Mouse (Mus musculus) heart, adult 2 months (tissue): ENCODE results near the gene Gm11596. TPM values are rescaled to one million over a fixed set of nuclear protein-coding genes. Genes with fewer than 3 reads are reported as not detected.
"Not testable (repeated sequence)": the region's sequence is repeated elsewhere in the genome, so short reads cannot be mapped to it uniquely, and the experiment has no call there.

Source experiments
- DNase-seq, 2 experiments: peaks; one replicate each; pipeline ENCODE4 v3.0.0; 2021
- H3K27ac ChIP-seq: fragments of 200-600 bp; 2 replicates; pipeline ENCODE4 v1.8.1; 2022
- H3K27me3 ChIP-seq: fragments of 200-500 bp; 2 replicates; pipeline ENCODE4 v1.6.1; 2012; ENCODE audit warnings: mild to moderate bottlenecking, low read length, inconsistent platforms, mixed read lengths; ENCODE audit not compliant: control insufficient read depth, insufficient read depth
- H3K36me3 ChIP-seq: fragments of 200-500 bp; 2 replicates; pipeline ENCODE4 v1.6.1; 2012; ENCODE audit warnings: low read length, inconsistent platforms; ENCODE audit not compliant: control insufficient read depth, insufficient read depth
- H3K4me1 ChIP-seq: fragments of 200-500 bp; 2 replicates; pipeline ENCODE4 v1.6.1; 2011; ENCODE audit warnings: low read length; ENCODE audit not compliant: control insufficient read depth, insufficient read depth
- H3K4me3 ChIP-seq: fragments of 200-600 bp; 2 replicates; pipeline ENCODE4 v1.8.1; 2022
- H3K79me2 ChIP-seq: fragments of 200-500 bp; replicated peaks from 2 replicates; pipeline ENCODE4 v1.6.1; 2012; ENCODE audit warnings: mild to moderate bottlenecking, inconsistent platforms, low read length, moderate library complexity, mixed read lengths; ENCODE audit not compliant: control insufficient read depth, insufficient read depth
- H3K9ac ChIP-seq: fragments of 200-500 bp; 2 replicates; pipeline ENCODE4 v1.6.1; 2012; ENCODE audit warnings: low read depth, mild to moderate bottlenecking, control low read depth, inconsistent platforms, low read length, mixed read lengths
- CTCF ChIP-seq: fragments of 200-600 bp; IDR thresholded peaks from 2 replicates; pipeline ENCODE4 v1.8.1; 2022; ENCODE audit warnings: antibody characterized with exemption, mild to moderate bottlenecking, moderate library complexity
- EP300 ChIP-seq: fragments of 200-500 bp; IDR thresholded peaks from 2 replicates; pipeline ENCODE4 v1.6.1; 2011; ENCODE audit warnings: low read depth, low read length, control low read depth; ENCODE audit not compliant: insufficient read depth
- POLR2A ChIP-seq: fragments of 200-500 bp; IDR thresholded peaks from 2 replicates; pipeline ENCODE4 v1.6.1; 2011; ENCODE audit warnings: mild to moderate bottlenecking, low read depth, low read length, control low read depth; ENCODE audit not compliant: insufficient read depth
- WGBS: fragments of 180-500 bp; shearing (Covaris S2); methylation state at CpG from one replicate; pipeline ENCODE4 v1.1.7; 2018; 5-methylcytosine and 5-hydroxymethylcytosine counted together
- intact Hi-C: fragments of 180-260 bp; cut with DNase I; formaldehyde crosslinking; loops from one replicate; pipeline ENCODE4 v1.15.1; 2025
- polyA plus RNA-seq: library from polyadenylated mRNA; depleted of rRNA; stranded (reverse); fragments of >200 nt; gene quantifications from 2 replicates; pipeline ENCODE4 v1.2.3, GENCODE M21; 2012; rRNA removed
- total RNA-seq, 2 experiments: library from RNA; stranded (reverse); gene quantifications; 2 replicates each; pipeline ENCODE4 v1.2.3; 2021

The Gm11596 gene
- total and polyA plus RNA-seq, 3 experiments: not detected

DNA sequence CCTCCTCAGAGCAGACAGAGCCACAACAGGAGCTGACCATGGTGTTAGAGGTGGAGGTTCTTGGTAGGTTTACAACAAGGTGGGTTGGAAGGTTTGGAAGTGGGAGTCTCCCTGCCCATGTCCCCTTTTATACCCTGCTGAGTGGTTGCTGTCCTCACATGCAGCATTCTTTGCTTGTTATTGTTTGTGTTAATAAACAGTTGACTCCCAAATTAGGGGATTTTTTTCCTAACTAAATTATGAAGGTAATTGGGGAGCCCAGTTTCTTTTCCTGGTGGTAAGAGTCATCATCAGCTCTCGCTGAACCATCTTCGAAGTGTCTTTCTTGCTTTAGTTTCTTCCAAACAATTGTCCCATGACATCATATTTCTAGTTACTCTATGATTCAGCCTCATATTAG lies 12.7 kb downstream of the Gm11596 start, which contains the start of gene Krtap4-8:
TSS of gene Krtap4-8 (minus strand) at position 101 of the 400 bp plus-strand sequence.
- no peak for TF ChIP-seq EP300
- no peak for TF ChIP-seq POLR2A
- TF ChIP-seq CTCF: no peak
- Histone ChIP-seq H3K4me3 (no peak within 1 kb of the TSS), H3K36me3 (no peaks in the 10 kb centered on the region), H3K4me1 (no peaks in the 10 kb centered on the region), H3K27me3 (no peaks in the 10 kb centered on the region), H3K27ac (no peak within 1 kb of the TSS), H3K9ac (no peak within 1 kb of the TSS), H3K79me2 (no peaks in the 10 kb centered on the region)
- no peak for DNase-seq
- intact Hi-C loops: no loop called here
- 93% methylated on average over 2 of the region's 2 CpGs for WGBS

DNA sequence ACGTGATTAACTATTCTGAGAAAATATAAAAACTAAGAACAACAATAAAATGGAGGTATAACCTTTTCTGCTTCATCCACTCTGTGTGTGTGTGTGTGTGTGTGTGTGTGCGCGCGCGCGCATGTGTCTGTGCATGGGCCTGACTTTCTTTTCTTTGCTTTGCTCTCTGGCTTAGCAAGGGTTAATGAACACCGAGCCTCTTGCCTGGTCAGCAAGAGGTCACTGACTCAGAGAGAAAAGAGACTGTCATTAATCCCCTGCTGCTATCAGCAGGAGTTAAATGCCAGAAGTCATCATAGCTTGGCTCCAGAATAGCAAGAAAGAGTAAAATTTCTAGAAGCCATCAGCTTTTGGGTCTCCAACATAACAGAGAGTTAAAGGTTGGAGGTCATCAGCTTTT lies 14.9 kb downstream of the Gm11596 start:
- Histone ChIP-seq H3K79me2 (no peaks in the 10 kb centered on the region), H3K4me3 (no peak overlapping the region), H3K9ac (no peak overlapping the region), H3K27me3 (no peaks in the 10 kb centered on the region), H3K4me1 (no peaks in the 10 kb centered on the region), H3K36me3 (no peaks in the 10 kb centered on the region), H3K27ac (no peak overlapping the region)
- intact Hi-C loops: no loop called here
- no peak for DNase-seq
- WGBS: 70% methylated on average over 7 of the region's 7 CpGs
- TF ChIP-seq EP300: no peak
- no peak for TF ChIP-seq POLR2A
- TF ChIP-seq CTCF: no peak

DNA sequence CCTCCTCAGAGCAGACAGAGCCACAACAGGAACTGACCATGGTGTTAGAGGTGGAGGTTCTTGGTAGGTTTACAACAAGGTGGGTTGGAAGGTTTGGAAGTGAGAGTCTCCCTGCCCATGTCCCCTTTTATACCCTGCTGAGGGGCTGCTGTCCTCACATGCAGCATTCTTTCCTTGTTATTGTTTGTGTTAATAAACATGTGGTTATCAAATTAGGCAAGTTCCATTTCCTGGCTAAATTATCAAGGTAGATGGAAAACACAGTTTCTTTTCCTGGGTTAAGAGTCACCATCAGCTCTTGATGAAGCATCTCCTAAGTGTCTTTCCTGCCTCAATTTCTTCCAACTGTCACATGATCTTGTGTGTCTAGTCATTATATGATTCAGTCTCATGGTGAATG lies 20.5 kb downstream of the Gm11596 start, which contains the start of gene Gm11595:
TSS of gene Gm11595 (minus strand) at position 101 of the 400 bp plus-strand sequence.
- intact Hi-C loops, H3K79me2 ChIP-seq, H3K27ac ChIP-seq, H3K36me3 ChIP-seq, H3K4me3 ChIP-seq, H3K27me3 ChIP-seq, H3K4me1 ChIP-seq, H3K9ac ChIP-seq, DNase-seq: not testable (repeated sequence)

DNA sequence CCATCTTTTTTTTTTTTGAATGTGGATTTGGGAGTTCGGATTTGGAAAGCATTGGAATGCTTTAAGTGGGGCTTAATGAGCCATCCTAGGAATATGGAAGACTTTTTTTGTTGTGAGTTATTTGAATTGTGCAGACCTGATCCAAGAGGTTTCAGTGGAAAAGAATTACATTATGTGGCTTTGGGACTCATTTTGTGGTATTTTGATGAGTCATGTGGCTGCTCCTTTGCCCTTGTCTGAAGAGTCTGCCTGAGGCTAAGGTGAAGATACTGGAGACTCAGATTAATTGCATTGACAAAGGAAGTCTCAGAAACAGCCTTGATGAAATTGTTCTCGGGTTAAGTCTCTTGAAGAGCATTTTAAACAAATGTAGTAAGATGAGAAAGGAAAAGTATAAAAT lies 24.9 kb downstream of the Gm11596 start:
- H3K27ac ChIP-seq: no peak overlapping the region
- TF ChIP-seq POLR2A (no peak), EP300 (no peak), CTCF (no peak)
- no peaks in the 10 kb centered on the region; the same call in 1 of the 2 replicates for H3K27me3 ChIP-seq
- 54% methylated on average over 2 of the region's 2 CpGs for WGBS
- no peak for DNase-seq
- no peaks in the 10 kb centered on the region for H3K36me3 ChIP-seq
- no peak overlapping the region for H3K4me3 ChIP-seq
- H3K79me2 ChIP-seq: no peaks in the 10 kb centered on the region
- intact Hi-C loops: no loop called here
- no peaks in the 10 kb centered on the region for H3K4me1 ChIP-seq
- no peak overlapping the region for H3K9ac ChIP-seq

DNA sequence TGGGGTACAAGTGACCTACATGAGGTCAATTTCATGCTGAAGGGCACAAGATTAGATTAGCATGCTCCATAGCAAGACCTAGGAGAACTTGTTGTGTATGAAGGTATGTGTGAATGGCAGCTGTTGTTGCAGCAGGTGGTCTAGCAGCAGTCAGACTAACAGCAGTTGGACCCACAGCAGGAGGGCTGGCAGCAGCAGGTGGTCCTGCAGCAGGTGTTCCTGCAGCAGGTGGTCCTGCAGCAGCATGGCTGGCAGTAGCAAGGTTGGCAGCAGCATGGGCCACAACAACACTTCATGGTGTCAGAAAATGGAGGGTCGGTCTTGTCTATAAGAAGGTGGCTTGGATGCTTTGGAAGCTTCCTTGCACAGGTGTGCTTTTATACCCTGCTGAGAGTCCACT lies 34.4 kb downstream of the Gm11596 start:
- no peaks in the 10 kb centered on the region for H3K36me3 ChIP-seq
- H3K79me2 ChIP-seq: no peaks in the 10 kb centered on the region
- H3K9ac ChIP-seq: no peak overlapping the region
- 68% methylated on average over 1 of the region's 1 CpGs for WGBS
- TF ChIP-seq CTCF (no peak), EP300 (no peak), POLR2A (no peak)
- H3K27me3 ChIP-seq: no peaks in the 10 kb centered on the region; the same call in 1 of the 2 replicates
- no peak overlapping the region for H3K4me3 ChIP-seq
- intact Hi-C loops: no loop called here
- no peak overlapping the region for H3K27ac ChIP-seq
- no peaks in the 10 kb centered on the region for H3K4me1 ChIP-seq
- DNase-seq: no peak

DNA sequence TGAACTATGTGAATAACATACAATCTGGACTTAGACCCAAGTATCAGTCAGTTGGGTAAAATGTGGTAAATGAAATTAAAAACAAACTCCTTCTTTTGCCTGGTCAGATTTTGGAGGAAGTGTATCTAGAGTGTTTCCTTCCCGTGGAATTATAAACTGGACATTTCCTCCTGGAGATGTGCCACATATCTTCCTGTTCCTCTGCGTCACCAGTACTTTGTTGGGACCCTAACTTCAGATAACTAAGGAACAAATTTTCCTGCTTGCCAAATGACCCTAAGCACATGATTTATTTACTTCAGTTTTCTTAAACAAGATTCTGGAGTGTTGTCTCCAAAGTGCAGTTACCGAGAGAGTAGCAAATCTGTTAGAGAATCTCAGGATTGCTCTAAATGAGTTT lies 49.3 kb downstream of the Gm11596 start:
- Histone ChIP-seq H3K27me3 (no peaks in the 10 kb centered on the region; the same call in 1 of the 2 replicates), H3K4me3 (no peak overlapping the region), H3K79me2 (no peaks in the 10 kb centered on the region), H3K36me3 (no peaks in the 10 kb centered on the region), H3K4me1 (no peaks in the 10 kb centered on the region), H3K9ac (no peak overlapping the region), H3K27ac (no peak overlapping the region)
- 39% methylated on average over 3 of the region's 3 CpGs for WGBS
- intact Hi-C loops: no loop called here
- TF ChIP-seq POLR2A (no peak), EP300 (no peak), CTCF (no peak)
- no peak for DNase-seq

Other genes with a start within 250 kb of the Gm11596 start
Only the 30 nearest of the 43 such genes appear.
- gene Gm11938, start 190.2 kb downstream of the Gm11596 start, total RNA-seq: not detected
- gene Gm11938, start 190.2 kb downstream of the Gm11596 start, polyA plus RNA-seq: not detected in 2 replicates
- gene Gm11937, start 183.3 kb downstream of the Gm11596 start, total RNA-seq: not detected
- not detected in 2 replicates for gene Gm11937, start 183.3 kb downstream of the Gm11596 start, polyA plus RNA-seq
- gene Krtap2-4, start 178.6 kb downstream of the Gm11596 start, total RNA-seq: not detected
- gene Krtap2-4, start 178.6 kb downstream of the Gm11596 start, polyA plus RNA-seq: not detected in 2 replicates
- gene Gm11562, start 173.0 kb downstream of the Gm11596 start, total RNA-seq: not detected
- not detected in 2 replicates for gene Gm11562, start 173.0 kb downstream of the Gm11596 start, polyA plus RNA-seq
- not detected for gene Krtap4-1, start 165.2 kb downstream of the Gm11596 start, total RNA-seq
- gene Krtap4-1, start 165.2 kb downstream of the Gm11596 start, polyA plus RNA-seq: not detected in 2 replicates
- gene Krtap4-2, start 158.4 kb downstream of the Gm11596 start, total RNA-seq: not detected
- gene Krtap4-2, start 158.4 kb downstream of the Gm11596 start, polyA plus RNA-seq: not detected in 2 replicates
- not detected for gene Krtap4-7, start 149.4 kb downstream of the Gm11596 start, total RNA-seq
- not detected in 2 replicates for gene Krtap4-7, start 149.4 kb downstream of the Gm11596 start, polyA plus RNA-seq
- not detected for gene Gm11555, start 143.2 kb downstream of the Gm11596 start, total RNA-seq
- gene Gm11555, start 143.2 kb downstream of the Gm11596 start, polyA plus RNA-seq: not detected in 2 replicates
- not detected for gene Gm11563, start 134.5 kb downstream of the Gm11596 start, total RNA-seq
- not detected in 2 replicates for gene Gm11563, start 134.5 kb downstream of the Gm11596 start, polyA plus RNA-seq
- gene Krtap4-6, start 127.5 kb downstream of the Gm11596 start, total RNA-seq: not detected
- not detected in 2 replicates for gene Krtap4-6, start 127.5 kb downstream of the Gm11596 start, polyA plus RNA-seq
- gene Gm14190, start 102.7 kb downstream of the Gm11596 start, total RNA-seq: not detected
- not detected in 2 replicates for gene Gm14190, start 102.7 kb downstream of the Gm11596 start, polyA plus RNA-seq
- not detected for gene Gm14180, start 59.2 kb downstream of the Gm11596 start, total RNA-seq
- not detected in 2 replicates for gene Gm14180, start 59.2 kb downstream of the Gm11596 start, polyA plus RNA-seq
- gene Gm11595, start 20.6 kb downstream of the Gm11596 start, total RNA-seq: not detected
- not detected in 2 replicates for gene Gm11595, start 20.6 kb downstream of the Gm11596 start, polyA plus RNA-seq
- not detected for gene Krtap4-8, start 12.8 kb downstream of the Gm11596 start, total RNA-seq
- not detected in 2 replicates for gene Krtap4-8, start 12.8 kb downstream of the Gm11596 start, polyA plus RNA-seq
- gene Krtap4-9, start 8.3 kb downstream of the Gm11596 start, total RNA-seq: not detected
- not detected in 2 replicates for gene Krtap4-9, start 8.3 kb downstream of the Gm11596 start, polyA plus RNA-seq
- not detected for gene Gm11569, start 5.5 kb upstream of the Gm11596 start, total RNA-seq
- gene Gm11569, start 5.5 kb upstream of the Gm11596 start, polyA plus RNA-seq: not detected in 2 replicates
- gene Gm11554, start 11.0 kb upstream of the Gm11596 start, total RNA-seq: not detected
- not detected in 2 replicates for gene Gm11554, start 11.0 kb upstream of the Gm11596 start, polyA plus RNA-seq
- not detected for gene Krtap4-13, start 16.4 kb upstream of the Gm11596 start, total RNA-seq
- not detected in 2 replicates for gene Krtap4-13, start 16.4 kb upstream of the Gm11596 start, polyA plus RNA-seq
- gene Gm11564, start 22.2 kb upstream of the Gm11596 start, total RNA-seq: not detected
- not detected in 2 replicates for gene Gm11564, start 22.2 kb upstream of the Gm11596 start, polyA plus RNA-seq
- gene 2300003K06Rik, start 44.6 kb upstream of the Gm11596 start, total RNA-seq: not detected
- not detected in 2 replicates for gene 2300003K06Rik, start 44.6 kb upstream of the Gm11596 start, polyA plus RNA-seq
- gene Krtap4-16, start 58.1 kb upstream of the Gm11596 start, total RNA-seq: not detected
- gene Krtap4-16, start 58.1 kb upstream of the Gm11596 start, polyA plus RNA-seq: not detected in 2 replicates
- not detected for gene Gm11568, start 64.5 kb upstream of the Gm11596 start, total RNA-seq
- gene Gm11568, start 64.5 kb upstream of the Gm11596 start, polyA plus RNA-seq: not detected in 2 replicates
- gene Gm11559, start 71.0 kb upstream of the Gm11596 start, total RNA-seq: not detected
- gene Gm11559, start 71.0 kb upstream of the Gm11596 start, polyA plus RNA-seq: not detected in 2 replicates
- not detected for gene Krtap9-1, start 79.9 kb upstream of the Gm11596 start, total RNA-seq
- gene Krtap9-1, start 79.9 kb upstream of the Gm11596 start, polyA plus RNA-seq: not detected in 2 replicates
- gene Gm11567, start 85.7 kb upstream of the Gm11596 start, total RNA-seq: not detected
- not detected in 2 replicates for gene Gm11567, start 85.7 kb upstream of the Gm11596 start, polyA plus RNA-seq
- gene Krtap31-1, start 114.5 kb upstream of the Gm11596 start, total RNA-seq: not detected
- gene Krtap31-1, start 114.5 kb upstream of the Gm11596 start, polyA plus RNA-seq: not detected in 2 replicates
- not detected for gene Gm11565, start 121.3 kb upstream of the Gm11596 start, total RNA-seq
- not detected in 2 replicates for gene Gm11565, start 121.3 kb upstream of the Gm11596 start, polyA plus RNA-seq
- gene Krtap31-2, start 142.8 kb upstream of the Gm11596 start, total RNA-seq: not detected
- gene Krtap31-2, start 142.8 kb upstream of the Gm11596 start, polyA plus RNA-seq: not detected in 2 replicates
- gene Krtap9-5, start 155.0 kb upstream of the Gm11596 start, total RNA-seq: not detected
- gene Krtap9-5, start 155.0 kb upstream of the Gm11596 start, polyA plus RNA-seq: not detected in 2 replicates
- gene Krtap29-1, start 185.6 kb upstream of the Gm11596 start, total RNA-seq: not detected
- gene Krtap29-1, start 185.6 kb upstream of the Gm11596 start, polyA plus RNA-seq: not detected in 2 replicates